Mouse (Mus musculus) stomach, postnatal 0 days (tissue): ENCODE measurements around the gene Cd28. TPM values are rescaled to one million over a fixed set of nuclear protein-coding genes. Genes with fewer than 3 reads are reported as not detected.

Experiments used
- ATAC-seq: fragments of 200-750 bp; cut with Nextera tagmentation; 2 replicates; pipeline ENCODE4 v1.8.0; 2017; ENCODE audit not compliant: low FRiP score, low TSS enrichment
- DNase-seq: peaks from one replicate; pipeline ENCODE4 v3.0.0-alpha.2; 2016; ENCODE audit warnings: low spot score
- H3K27ac ChIP-seq: fragments of 300-500 bp; sonication (generic); replicated peaks from 2 replicates; pipeline ENCODE4 v1.5.1; 2014; ENCODE audit warnings: mild to moderate bottlenecking, control low read depth
- H3K27me3 ChIP-seq: fragments of 300-500 bp; sonication (generic); 2 replicates; pipeline ENCODE4 v1.6.1; 2014; ENCODE audit warnings: low read length; ENCODE audit not compliant: control insufficient read depth, insufficient read depth
- H3K36me3 ChIP-seq: fragments of 300-500 bp; sonication (generic); 2 replicates; pipeline ENCODE4 v1.6.1; 2014; ENCODE audit warnings: low read length, mixed read lengths; ENCODE audit not compliant: control insufficient read depth, insufficient read depth
- H3K4me1 ChIP-seq: fragments of 300-500 bp; sonication (generic); replicated peaks from 2 replicates; pipeline ENCODE4 v1.6.1; 2014; ENCODE audit warnings: antibody characterized with exemption; ENCODE audit not compliant: control insufficient read depth, insufficient read depth
- H3K4me2 ChIP-seq: fragments of 300-500 bp; sonication (generic); replicated peaks from 2 replicates; pipeline ENCODE4 v1.6.1; 2014; ENCODE audit warnings: low read depth, mild to moderate bottlenecking, control low read depth, moderate library complexity
- H3K4me3 ChIP-seq: fragments of 300-500 bp; sonication (generic); 2 replicates; pipeline ENCODE4 v1.5.1; 2014; ENCODE audit warnings: low read depth, low read length, control low read depth
- H3K9ac ChIP-seq: fragments of 300-500 bp; sonication (generic); 2 replicates; pipeline ENCODE4 v1.6.1; 2014; ENCODE audit warnings: mild to moderate bottlenecking, low read length, control low read depth, mixed read lengths
- H3K9me3 ChIP-seq: fragments of 300-500 bp; sonication (generic); 2 replicates; pipeline ENCODE4 v1.6.1; 2016; ENCODE audit warnings: low read length; ENCODE audit not compliant: control insufficient read depth
- CTCF ChIP-seq: IDR thresholded peaks from 2 replicates; pipeline ENCODE4 v1.5.1; 2016; ENCODE audit warnings: antibody characterized with exemption, low read depth, mild to moderate bottlenecking, moderate library complexity
- EP300 ChIP-seq: optimal IDR thresholded peaks from 2 replicates; pipeline ENCODE3; 2016; ENCODE audit warnings: antibody characterized with exemption
- WGBS: fragments of 180-500 bp; shearing (Covaris S2); extraction: QIAGEN DNeasy Blood & Tissue Kit; methylation state at CpG from one replicate; pipeline ENCODE4 v1.1.7; 2014; 5-methylcytosine and 5-hydroxymethylcytosine counted together
- polyA plus RNA-seq: library from polyadenylated mRNA; unstranded; fragments of >200 nt; fragmentation: Nextera tagmentation; extraction: Ambion mirVana; gene quantifications from 2 replicates; pipeline ENCODE4 v1.2.1, GENCODE M21; 2015

The Cd28 gene
- polyA plus RNA-seq, 1 experiment from 2014 or later = 0.06 TPM

GRCm38 (mm10) chr1:60752986-60753385 is 36.4 kb downstream of the Cd28 start:
- Histone ChIP-seq H3K4me1 (0 out of 2 replicates have a peak, but pooled peaks cover 2% of the 10 kb centered on the region), H3K27ac (no peak overlapping the region), H3K4me3 (no peak overlapping the region), H3K9me3 (no peaks in the 10 kb centered on the region), H3K9ac (no peak overlapping the region), H3K36me3 (no peaks in the 10 kb centered on the region), H3K27me3 (no peaks in the 10 kb centered on the region), H3K4me2 (no peak overlapping the region)
- TF ChIP-seq EP300 = no peak
- TF ChIP-seq CTCF = no peak
- 63% methylated on average over 1 of the region's 1 CpGs for WGBS
- DNase-seq (no peak), ATAC-seq (no peak)

GRCm38 (mm10) chr1:60753981-60754380 is 37.4 kb downstream of the Cd28 start:
- no peak overlapping the region for H3K27ac ChIP-seq
- H3K27me3 ChIP-seq = no peaks in the 10 kb centered on the region
- ATAC-seq (no peak), DNase-seq (no peak)
- H3K4me2 ChIP-seq = no peak overlapping the region
- H3K4me1 ChIP-seq = 0 out of 2 replicates have a peak, but pooled peaks cover 2% of the 10 kb centered on the region
- TF ChIP-seq EP300 (no peak), CTCF (no peak)
- WGBS = 88% methylated on average over 12 of the region's 12 CpGs
- H3K4me3 ChIP-seq = no peak overlapping the region
- no peaks in the 10 kb centered on the region for H3K9me3 ChIP-seq
- H3K36me3 ChIP-seq = no peaks in the 10 kb centered on the region
- H3K9ac ChIP-seq = no peak overlapping the region

GRCm38 (mm10) chr1:60755391-60756243 is 39.0 kb downstream of the Cd28 start:
- no peak for TF ChIP-seq CTCF
- no peak for TF ChIP-seq EP300
- no peak overlapping the region for H3K4me3 ChIP-seq
- 78% methylated on average over 7 of the region's 7 CpGs for WGBS
- no peak overlapping the region for H3K4me2 ChIP-seq
- DNase-seq (no peak), ATAC-seq (no peak)
- H3K27me3 ChIP-seq = no peaks in the 10 kb centered on the region
- H3K9me3 ChIP-seq = no peaks in the 10 kb centered on the region
- no peaks in the 10 kb centered on the region for H3K36me3 ChIP-seq
- no peak overlapping the region for H3K27ac ChIP-seq
- H3K4me1 ChIP-seq = no peaks in the 10 kb centered on the region
- no peak overlapping the region for H3K9ac ChIP-seq

GRCm38 (mm10) chr1:60757631-60758030 is 41.0 kb downstream of the Cd28 start:
- Histone ChIP-seq H3K9ac (no peak overlapping the region), H3K27ac (no peak overlapping the region), H3K36me3 (no peaks in the 10 kb centered on the region), H3K4me3 (no peak overlapping the region), H3K4me1 (no peaks in the 10 kb centered on the region), H3K9me3 (no peaks in the 10 kb centered on the region), H3K4me2 (no peak overlapping the region), H3K27me3 (no peaks in the 10 kb centered on the region)
- DNase-seq (no peak), ATAC-seq (no peak)
- WGBS = 91% methylated on average over 2 of the region's 2 CpGs
- TF ChIP-seq EP300 = no peak
- TF ChIP-seq CTCF = no peak

GRCm38 (mm10) chr1:60758226-60758625 is 41.6 kb downstream of the Cd28 start:
- Histone ChIP-seq H3K4me2 (no peak overlapping the region), H3K4me3 (no peak overlapping the region), H3K9me3 (no peaks in the 10 kb centered on the region), H3K4me1 (no peaks in the 10 kb centered on the region), H3K9ac (no peak overlapping the region), H3K27ac (no peak overlapping the region), H3K27me3 (no peaks in the 10 kb centered on the region), H3K36me3 (no peaks in the 10 kb centered on the region)
- 62% methylated on average over 1 of the region's 1 CpGs for WGBS
- TF ChIP-seq EP300 (no peak), CTCF (no peak)
- DNase-seq (no peak), ATAC-seq (no peak)
